Mouse (Mus musculus): ENCODE results near the gene Helq.
A peak's percentile ranks its signal among the peaks of the same experiment; 100 is the strongest.

The Helq gene

DNA sequence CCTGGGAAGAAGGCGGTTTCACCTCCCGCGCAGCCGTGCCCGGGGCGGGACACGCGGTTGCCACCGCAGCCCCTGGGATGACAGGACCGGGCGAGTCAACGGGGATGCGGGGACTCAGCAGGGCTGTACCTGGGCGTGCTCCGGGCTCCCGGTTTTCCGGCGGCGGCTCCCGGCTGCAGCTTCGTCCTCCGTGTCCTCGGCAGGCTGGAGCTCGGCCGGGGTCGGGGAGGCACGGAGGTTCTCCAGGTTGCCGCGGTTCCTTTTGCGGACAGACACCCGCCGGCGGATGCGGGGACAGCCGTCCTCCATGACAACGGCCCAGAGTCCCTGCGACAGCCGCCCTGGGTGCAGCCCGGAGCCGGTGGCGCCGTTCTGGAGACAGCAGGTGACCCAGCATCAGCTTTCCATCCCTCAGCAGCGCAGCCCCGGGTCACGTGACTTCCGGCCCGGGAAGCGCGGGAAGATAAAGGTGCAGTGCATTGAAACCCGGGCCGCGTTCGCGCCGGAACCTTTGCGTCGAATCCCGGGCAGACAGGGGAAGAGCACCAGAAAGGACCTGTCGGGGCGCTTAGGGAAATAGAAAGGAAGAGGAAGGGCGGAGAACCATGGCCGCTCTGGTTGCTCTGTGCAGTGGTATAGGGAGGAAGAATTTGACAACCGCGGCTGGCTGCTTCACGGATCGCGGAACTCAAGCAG, at the start of gene Helq, which contains the start of gene Mrps18c:
Gene Helq, minus strand, starts transcription at position 434 of the 696 bp plus-strand sequence.
Gene Mrps18c, plus strand, starts transcription at position 463 of the 696 bp plus-strand sequence.
- peak; percentile 92 for DNase-seq

DNA sequence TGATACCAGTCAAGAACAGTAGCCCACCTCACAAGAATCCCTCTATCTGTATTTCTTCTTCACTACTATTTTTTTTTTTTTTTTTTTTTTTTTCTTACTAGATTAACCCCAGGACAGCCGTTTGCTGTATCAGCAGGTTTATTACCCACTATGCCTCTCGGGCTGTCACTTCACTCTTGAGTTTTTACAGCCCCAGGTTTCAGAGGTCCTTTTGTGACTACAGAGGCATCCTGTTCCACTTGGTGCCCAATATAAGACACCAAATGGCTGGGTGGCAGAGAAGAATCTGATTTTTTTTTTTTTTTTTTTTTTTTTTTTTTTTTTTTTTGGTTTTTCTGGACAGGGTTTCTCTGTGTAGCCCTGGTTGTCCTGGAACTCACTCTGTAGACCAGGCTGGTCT, 48.7 kb upstream of the Helq start:
- no peak for DNase-seq

DNA sequence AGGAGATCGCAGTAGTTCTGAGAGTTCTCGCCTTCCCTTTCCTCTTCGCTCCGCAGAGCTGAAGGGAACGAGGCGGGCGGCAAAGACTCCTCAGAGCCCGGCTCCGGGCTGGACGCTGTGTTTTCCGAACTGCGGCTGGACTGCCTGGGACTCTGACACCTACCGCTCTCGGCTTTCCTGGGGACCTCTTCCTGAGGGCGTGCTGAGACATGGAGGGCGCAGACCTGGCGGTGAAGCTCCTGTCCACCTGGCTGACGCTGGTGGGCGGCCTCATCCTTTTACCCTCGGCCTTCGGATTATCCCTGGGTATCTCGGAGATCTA, 48.2 kb upstream of the Helq start:
- DNase-seq: no peak

DNA sequence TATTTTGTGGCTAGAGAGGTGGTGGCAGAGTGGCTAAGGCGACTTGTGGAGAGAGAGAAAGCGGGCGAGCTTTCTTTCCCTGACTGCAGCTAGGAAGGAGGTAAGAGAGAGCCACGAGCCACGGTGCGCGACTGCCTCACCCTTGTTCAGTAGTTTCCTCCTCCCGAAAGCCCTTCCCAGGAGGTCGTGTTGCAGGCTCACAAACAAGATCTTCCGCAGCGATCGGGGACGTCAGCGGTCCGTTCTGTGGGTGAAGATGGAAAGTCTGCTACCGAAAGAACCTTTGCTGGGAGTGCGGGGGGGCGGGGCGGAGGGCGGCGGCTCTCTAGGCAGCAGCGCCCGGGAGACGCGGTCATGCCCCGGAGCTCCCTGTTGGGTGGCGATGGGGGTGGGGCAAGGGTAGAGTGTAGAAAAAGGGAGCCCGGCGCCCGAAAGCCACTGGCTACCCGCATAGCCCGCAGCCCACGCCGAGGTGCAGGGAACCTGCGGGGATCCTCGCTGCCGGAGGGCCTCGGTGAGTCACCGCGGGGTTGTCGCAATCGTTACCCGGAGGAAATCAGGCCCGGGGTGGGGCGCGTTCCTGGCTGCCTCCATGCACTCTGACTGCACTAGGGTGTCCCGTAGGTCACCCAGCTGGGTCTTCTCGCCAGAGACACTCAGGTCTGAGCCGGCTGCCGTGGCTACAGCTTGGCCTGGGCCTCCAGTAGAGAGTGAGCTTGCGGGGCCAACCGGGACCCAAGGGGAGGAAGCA, 47.6 kb upstream of the Helq start:
- peak; percentile 40 for DNase-seq

DNA sequence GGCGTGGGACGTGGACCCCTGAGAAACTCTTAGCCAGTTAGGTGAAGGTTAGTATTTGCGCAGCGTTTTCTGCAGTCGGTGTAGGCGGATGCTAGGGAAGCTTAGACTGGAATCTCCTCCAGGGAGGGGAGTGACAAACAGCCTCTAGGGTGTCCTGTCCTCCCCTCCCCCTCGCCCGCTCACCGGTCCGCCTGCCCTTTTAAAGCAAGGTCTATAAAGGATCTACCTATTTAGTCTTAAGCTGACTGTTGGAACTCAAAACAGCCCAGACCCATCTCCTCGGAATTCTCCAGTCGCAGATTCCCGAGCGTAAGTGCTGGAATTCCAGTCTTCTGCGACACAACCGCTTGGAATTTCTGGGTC, 47.1 kb upstream of the Helq start, which contains the start of gene Gpat3:
Gene Gpat3, plus strand, starts transcription at position 229 of the 363 bp plus-strand sequence.
- peak; percentile 38 for DNase-seq

DNA sequence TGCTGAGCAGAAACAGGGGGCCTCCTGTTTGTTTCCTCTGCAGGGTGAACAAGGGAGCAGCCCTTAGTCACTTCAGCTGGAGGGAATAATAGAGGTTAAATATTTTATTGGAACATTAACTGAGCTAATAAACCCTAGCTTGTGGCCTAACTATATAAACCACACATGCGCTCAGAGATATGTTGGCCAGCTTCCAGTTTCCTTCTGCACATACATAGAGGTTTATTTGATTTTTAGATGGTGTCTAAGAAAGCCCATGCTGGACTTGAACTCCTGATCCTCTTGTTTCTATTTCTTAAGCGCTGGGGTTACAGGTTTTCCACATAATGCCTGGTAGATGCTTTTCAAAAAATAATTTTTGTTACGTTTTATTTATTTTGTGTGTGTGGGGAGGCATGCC, 46.1 kb upstream of the Helq start:
- DNase-seq: no peak

DNA sequence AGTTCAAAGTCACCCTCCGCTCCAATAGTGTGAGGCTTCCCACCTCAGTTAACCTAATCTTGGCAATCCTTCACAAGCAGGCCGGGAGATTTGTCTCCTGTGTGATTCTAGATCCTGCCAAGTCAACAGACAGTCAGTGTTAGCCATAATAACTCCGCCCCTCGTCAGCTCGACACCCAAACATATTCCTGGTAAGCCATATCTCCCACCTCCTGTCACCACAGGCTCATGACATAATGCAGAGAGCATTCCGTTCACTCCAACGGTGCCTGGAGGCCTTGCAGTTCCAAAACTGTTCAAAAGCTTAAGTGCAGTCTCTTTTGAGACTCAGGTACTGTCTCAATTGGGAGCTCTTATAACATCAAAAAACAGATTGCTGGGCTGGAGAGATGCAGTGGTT, 39.5 kb upstream of the Helq start:
- DNase-seq: no peak

DNA sequence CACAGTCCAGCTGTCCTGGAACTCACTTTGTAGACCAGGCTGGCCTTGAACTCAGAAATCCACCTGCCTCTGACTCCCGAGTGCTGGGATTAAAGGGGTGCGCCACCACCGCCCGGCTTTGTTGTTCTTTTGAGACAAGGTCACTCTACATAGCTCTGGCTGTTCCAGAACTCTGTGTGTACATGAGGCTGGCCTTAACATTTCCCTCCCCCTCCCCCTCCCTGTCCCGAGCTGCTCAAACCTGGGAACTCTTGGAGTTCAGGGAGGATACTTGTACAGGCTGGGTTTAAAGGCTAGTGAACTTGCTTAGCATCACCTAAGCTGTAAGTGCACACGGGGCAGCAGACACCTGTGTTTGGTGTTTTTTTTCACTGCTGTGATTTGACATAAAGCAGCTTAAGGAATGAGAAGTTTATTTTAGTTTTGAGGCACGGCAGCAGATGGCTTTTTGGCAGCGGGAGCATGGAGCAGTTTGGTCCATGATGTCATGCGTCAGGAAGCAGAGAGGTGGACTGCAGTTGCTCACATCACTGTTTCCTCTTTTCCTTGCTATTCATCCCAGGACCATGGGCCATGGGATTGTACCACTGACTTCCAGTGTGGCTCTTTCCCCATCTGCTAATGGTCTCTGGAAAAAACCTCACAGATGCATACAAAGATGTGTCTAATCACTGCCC, 37.6 kb upstream of the Helq start:
- DNase-seq: no peak

DNA sequence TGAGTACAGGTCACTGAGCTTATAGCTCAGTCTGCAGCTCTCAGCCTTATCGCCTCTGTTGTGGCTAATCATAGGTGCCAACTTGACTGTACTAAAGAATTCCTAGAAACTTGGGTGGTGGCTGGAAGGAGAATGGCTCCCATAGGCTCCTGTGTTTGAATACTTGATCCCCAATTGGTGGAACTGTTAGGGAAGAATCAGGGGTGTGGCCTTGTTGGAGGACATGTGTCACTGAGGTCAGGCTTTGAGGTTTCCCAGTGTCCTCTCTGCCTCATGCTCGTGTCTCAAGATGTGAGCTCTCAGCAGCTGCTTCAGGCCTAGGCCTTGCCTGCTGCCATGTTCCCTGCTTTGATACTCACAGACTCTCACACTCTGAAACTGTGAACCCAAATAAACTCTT, 35.4 kb upstream of the Helq start:
- no peak for DNase-seq

DNA sequence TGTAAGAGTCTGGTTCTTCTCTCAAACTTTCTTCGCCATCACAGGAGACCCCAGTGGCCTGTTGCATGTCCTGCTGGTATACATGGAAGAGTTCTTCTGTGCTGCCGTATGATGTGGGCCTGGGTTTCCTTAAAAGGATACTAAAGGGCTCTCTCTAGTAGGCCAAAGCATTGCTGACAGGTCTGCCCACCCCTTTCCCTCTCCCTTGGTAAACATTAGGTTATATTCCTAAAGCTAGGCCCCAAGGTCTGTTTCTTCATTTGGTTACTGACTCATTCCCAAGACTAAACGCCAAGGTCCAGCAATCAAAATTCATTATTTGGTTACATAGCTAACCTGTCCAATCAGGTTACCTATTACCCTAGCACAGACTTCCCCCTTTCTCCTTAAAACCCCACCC, 34.3 kb upstream of the Helq start:
- DNase-seq: no peak

DNA sequence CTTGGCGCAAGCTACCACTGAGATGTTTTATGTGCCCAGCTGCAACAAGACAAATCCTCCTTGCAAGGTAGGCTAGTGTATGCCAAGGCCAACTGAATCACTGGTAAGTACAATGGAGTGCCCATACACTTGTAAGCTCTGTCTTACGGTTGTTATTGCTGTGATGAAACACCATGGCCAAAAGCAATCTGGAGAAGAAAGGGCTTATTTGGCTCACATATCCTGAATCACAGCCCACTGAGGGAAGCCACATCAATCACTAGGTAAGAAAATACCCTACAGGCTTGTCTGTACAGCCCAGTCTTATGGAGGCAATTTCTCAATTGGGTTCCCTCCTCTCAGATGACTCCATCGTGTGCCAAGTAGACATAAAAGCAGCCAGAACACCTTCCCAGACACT, 30.3 kb upstream of the Helq start:
- DNase-seq: no peak

DNA sequence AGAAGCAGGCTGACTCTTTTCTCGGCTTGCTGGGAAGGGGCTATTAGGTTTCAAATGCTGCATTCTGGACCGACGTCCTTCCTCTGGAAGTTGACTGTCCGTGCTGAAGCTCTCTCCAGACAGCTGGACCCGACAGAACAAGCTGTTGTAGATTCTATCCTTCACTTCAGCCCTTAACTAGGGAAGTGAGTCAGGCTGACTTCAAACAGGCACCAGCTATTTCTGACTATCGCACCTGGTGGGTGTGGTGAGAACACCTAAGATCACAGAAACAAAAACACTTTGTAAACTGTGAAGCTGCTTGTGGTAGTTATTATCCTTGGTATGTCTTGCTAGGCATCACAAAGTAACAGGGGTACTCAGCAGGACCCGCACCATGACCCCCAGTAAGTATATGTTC, 28.1 kb upstream of the Helq start:
- no peak for DNase-seq

DNA sequence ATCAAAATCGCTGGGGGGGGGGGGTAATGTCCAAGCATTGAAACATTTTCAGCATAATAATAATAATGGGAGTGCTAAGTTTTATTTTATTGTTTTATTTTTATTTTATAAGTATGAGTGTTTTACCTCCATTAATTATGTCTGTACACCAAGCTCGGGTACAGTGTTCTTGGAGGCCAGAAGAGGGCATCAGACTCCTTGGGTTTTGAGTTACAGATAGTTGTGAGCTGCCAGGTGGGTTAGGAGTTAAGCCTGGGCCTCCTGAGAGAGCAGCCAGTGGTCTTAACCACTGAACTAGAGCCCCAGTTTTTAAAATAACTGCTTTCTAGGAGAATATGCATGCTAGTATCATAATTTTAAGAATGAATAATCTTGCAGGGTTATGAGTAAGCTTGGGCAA, 27.6 kb upstream of the Helq start:
- no peak for DNase-seq

DNA sequence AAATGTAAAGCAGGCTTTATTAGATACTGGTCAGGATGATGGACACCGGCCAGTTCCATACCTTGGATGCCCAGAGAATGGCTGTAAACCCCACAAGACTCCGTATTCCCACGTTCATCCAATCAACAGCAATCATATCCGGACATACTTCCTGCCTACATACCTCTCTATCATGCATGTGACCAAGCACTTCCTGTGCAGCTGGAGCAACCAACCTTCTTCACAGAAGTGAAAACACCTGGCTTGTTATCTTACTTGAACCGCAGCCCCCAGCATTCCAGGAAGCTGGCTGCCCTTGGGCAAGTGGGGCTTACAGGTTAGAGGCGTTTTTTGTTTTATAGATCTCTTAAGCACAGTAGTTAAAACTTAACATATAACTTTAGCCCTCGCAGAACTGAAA, 24.4 kb upstream of the Helq start:
- no peak for DNase-seq

DNA sequence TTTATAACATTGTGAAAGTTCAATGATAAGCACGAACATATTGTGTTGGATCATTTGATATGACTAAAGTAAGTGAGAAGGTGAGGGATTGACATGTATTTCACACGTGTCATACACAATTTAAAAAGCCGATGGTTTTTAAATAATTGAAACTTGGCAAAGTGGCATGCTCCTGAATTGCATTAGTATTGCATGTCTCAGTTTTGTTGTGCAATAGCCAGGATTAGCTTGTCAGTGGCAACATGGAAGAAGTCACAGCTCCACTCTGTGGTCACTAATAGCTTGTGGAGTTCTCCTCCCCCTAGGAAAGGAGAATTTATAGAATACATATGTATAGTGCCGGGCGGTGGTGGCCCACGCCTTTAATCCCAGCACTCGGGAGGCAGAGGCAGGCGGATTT, 23.0 kb upstream of the Helq start:
- no peak for DNase-seq

DNA sequence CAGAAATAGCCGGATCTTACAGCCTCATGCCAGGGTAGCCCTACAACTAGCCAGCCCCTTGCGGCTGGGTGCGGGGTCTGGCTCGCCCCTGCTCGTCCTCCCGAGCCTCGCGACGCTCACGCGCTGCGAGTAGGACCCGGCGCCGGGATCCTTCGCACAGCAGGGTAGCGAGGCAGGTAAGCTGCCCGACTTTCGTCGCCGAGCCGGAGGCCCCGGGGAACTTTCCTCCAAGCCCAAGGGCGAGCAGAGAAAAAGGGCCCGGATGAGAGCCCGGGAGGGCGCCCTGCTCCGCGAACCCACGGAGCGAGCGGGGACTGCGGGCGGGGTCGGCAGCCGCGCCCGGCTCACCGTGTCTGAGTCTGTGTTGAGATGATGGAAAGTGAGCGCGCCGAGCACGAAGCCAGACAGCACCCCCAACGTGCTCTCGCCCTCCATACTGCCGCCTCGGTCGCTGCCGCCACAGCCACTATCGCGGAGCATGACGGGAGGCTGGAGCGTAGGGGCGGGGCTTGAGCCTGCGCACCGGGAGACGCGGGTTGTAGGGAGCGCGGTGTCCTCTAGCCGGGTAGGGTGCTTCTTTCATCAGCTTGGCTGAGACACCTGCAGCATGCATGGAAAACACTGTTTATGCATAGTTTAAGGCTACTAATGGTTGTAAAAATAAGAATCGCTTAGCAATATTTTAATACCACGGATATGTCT, 22.2 kb upstream of the Helq start, which contains the start of gene Abraxas1:
Gene Abraxas1, minus strand, starts transcription at position 483 of the 702 bp plus-strand sequence.
- DNase-seq: peak; percentile 82

DNA sequence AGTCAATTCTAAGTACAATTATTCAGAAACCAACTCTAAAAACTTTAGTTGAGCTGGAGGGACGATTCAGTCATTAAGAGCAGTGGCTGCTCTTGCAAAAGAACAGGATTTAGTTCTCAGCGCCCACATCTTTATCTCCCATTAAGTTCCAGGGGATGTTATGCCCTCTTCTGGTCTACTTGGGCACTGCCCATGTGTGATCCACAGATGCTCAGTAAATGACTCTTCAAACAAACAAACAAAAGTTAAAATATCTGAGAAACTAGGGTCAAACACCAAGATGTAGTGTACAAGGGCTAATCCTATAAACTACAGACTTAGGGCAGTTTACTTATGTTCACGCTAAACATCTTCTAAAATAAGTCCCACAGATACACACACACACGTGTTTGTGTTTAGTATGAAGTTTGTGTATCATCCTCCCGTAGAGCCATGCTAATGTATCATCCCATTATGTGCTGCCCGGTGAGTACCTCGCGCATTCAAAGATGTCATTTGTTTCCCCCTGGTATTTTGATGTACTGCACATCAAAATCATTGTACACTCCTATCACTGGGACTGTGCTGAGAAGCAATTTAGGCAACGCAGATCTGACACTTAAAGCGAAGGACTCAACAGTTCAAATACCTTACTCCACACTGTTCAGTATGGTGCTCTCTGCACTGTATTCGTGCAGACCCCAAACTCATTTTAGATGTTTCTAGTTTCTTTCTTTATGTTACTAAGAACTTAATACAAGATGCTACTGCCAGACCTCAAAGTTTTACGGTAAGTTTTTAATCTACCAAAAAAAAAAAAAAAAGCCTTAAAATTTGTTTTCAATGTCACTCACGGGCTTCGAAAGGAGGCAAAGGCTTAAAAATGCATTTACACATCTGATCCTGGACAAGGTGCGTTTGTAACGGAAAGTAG, 21.4 kb upstream of the Helq start:
- no peak for DNase-seq

DNA sequence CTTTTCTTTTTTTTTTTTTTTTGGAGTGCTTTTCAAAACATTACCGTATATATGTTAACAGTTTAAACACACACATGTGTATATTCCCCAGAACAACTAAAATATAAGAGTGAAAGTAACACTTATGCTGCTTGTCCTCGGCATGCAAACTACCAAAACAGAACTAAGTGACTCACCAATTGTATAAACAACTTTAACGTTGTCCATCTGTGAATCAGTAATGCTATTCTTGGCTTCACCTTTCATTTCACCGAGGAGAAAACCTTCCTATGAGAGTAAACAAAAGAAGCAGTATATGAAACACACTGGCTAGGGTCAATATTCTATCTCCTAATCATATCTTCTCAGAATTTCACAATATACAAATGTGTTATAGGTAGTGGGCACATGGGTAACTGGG, 19.9 kb upstream of the Helq start:
- DNase-seq: no peak

DNA sequence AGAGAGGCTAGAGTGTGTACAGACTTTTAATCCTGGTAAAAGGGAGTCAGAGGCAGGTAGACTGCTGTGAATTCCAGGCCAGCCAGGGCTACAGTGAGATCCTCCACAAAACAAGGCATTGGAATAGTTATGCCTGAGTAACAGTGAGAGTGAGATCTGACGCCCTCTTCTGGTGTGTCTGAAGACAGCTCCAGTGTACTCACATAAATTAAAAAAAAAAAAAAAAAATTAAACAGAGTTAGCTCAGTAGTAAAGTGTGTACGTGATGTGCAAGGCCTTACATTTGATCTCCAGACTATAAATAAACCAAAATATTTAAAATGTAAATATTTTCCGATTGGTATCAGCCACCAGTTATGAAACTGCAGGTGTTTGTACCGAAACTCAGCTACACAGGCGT, 4.3 kb downstream of the Helq start:
- no peak for DNase-seq

DNA sequence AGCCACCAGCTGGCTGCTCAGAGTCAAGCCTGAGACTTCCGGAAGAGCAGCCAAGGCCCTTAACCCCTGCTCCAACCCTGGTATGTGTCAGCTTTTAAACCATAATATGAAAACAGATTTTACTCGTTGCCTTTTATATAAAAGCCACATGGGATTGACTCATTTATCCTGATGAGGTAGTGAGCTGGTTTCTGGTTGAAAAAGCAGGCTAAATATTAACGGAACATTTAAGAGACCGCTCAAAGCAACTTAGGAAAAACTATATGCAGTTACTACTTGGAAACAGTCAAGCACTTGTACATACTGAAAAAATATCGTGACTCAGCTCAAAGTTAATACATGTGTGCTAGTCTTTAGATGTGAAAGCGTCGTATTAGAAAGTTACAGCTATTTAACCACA, 6.1 kb downstream of the Helq start:
- DNase-seq: no peak

DNA sequence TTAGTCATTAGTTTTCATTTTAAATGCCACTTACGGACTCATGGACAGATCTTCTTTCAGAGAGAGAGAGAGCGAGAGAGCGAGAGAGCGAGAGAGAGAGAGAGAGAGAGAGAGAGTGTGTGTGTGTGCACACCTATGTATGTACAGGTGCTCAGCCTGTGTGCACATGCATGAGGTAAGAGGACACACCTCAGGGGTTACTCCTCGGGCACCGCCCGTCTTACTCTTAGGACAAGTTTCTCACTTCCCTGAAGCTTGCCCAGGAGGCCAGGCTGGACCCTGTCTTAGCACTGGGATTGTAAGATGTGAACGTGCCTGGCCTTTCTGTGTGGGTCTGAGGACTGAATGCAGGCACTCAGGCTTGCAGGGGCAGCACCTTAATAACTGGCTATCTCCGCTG, 10.9 kb downstream of the Helq start:
- DNase-seq: no peak

DNA sequence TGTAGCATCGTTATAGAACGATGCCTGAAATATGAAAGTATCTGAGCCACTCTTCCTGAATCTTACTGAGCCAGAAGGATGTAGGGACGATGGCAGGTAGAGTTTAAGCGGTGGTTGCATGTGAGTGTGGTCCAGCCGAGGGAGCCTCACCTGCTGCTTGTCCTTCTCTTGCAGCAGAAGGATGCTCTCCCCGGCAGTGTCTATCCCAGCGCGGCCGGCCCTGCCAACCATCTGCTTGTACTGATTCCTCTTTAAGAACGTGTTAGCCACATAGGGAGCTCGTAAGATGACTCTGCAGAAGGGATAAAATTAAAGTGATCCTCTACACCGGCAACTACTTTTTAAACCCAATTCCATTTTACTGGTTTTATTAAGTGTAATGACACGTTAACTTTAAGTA, 19.4 kb downstream of the Helq start:
- no peak for DNase-seq

All from cerebellum, adult 11 months (tissue).